Mouse (Mus musculus): ENCODE results near the gene Ypel2. TPM values are rescaled to one million over a fixed set of nuclear protein-coding genes. Genes with fewer than 3 reads are reported as not detected.
A peak's percentile ranks its signal among the peaks of the same experiment; 100 is the strongest.

The Ypel2 gene
- polyA plus RNA-seq, 1 experiment, result 1.5 TPM

GRCm38 (mm10) chr11:86920111-86921080, 73.1 kb downstream of the Ypel2 start:
- Histone ChIP-seq H3K27me3 (ENCODE audit: control insufficient read depth, insufficient read depth, insufficient read length) (no peaks in the 10 kb centered on the region), H3K4me3 (no peak overlapping the region), H3K36me3 (ENCODE audit: control insufficient read depth, insufficient read depth) (no peaks in the 10 kb centered on the region), H3K4me2 (ENCODE audit: low read depth) (peak overlapping the region; percentile 68), H3ac (ENCODE audit: control insufficient read depth, insufficient read length) (no peak overlapping the region), H3K79me2 (ENCODE audit: control insufficient read depth, insufficient read depth) (no peaks in the 10 kb centered on the region)
- TF ChIP-seq USF1 (IDR thresholded peaks at IDR 0.05; ENCODE audit: low read depth) (no peak), MYOD1 (IDR thresholded peaks at IDR 0.05; ENCODE audit: control insufficient read depth in 1 of 3, insufficient read length in 2 of 3, low read depth in 2 of 3) (peak in 2 of 3 experiments; percentile 18 to 41), MYOG (IDR thresholded peaks at IDR 0.05; ENCODE audit: control insufficient read depth in 1 of 3, insufficient read depth in 1 of 3, insufficient read length in 2 of 3, low read depth in 2 of 3) (peak in 1 of 3 experiments; percentile 47)

- H3K27me3 ChIP-seq (ENCODE audit: control insufficient read depth, insufficient read depth, insufficient read length), result no peaks in the 10 kb centered on the region
- H3K4me2 ChIP-seq (ENCODE audit: low read depth), result peak overlapping the region; percentile 68
- H3K79me2 ChIP-seq (ENCODE audit: control insufficient read depth, insufficient read depth), result no peaks in the 10 kb centered on the region
- TF ChIP-seq TCF3 (IDR thresholded peaks at IDR 0.05; ENCODE audit: insufficient read length, low read depth) (no peak), MYOD1 (IDR thresholded peaks at IDR 0.05; ENCODE audit: control insufficient read depth in 1 of 3, insufficient read length in 2 of 3, low read depth in 2 of 3) (peak in 2 of 3 experiments; percentile 57 to 82), USF1 (IDR thresholded peaks at IDR 0.05; ENCODE audit: low read depth) (no peak), E2F4 (IDR thresholded peaks at IDR 0.05; ENCODE audit: insufficient read depth) (no peak), MYOG (IDR thresholded peaks at IDR 0.05; ENCODE audit: control insufficient read depth in 1 of 3, insufficient read depth in 1 of 3, insufficient read length in 2 of 3, low read depth in 2 of 3) (peak in 2 of 3 experiments; percentile 34 to 79), SRF (IDR thresholded peaks at IDR 0.05; ENCODE audit: control insufficient read depth, insufficient read length, low read depth) (no peak), REST (IDR thresholded peaks at IDR 0.05; ENCODE audit: insufficient read depth, insufficient read length) (no peak), MAX (IDR thresholded peaks at IDR 0.05; ENCODE audit: low read depth) (no peak)
- no peak overlapping the region for H3K4me3 ChIP-seq
- no peak overlapping the region for H3ac ChIP-seq (ENCODE audit: control insufficient read depth, insufficient read length)
- H3K36me3 ChIP-seq (ENCODE audit: control insufficient read depth, insufficient read depth), result no peaks in the 10 kb centered on the region
These were observed 74.0 kb downstream of the Ypel2 start for GRCm38 (mm10) chr11:86919468-86919867.

- Histone ChIP-seq H3ac (ENCODE audit: control insufficient read depth, insufficient read length) (no peak overlapping the region), H3K4me3 (no peak overlapping the region), H3K27me3 (ENCODE audit: control insufficient read depth, insufficient read depth, insufficient read length) (no peaks in the 10 kb centered on the region), H3K4me2 (ENCODE audit: low read depth) (no peak overlapping the region), H3K79me2 (ENCODE audit: control insufficient read depth, insufficient read depth) (no peaks in the 10 kb centered on the region), H3K36me3 (ENCODE audit: control insufficient read depth, insufficient read depth) (no peaks in the 10 kb centered on the region)
- TF ChIP-seq MAX (IDR thresholded peaks at IDR 0.05; ENCODE audit: low read depth), result no peak
- no peak for TF ChIP-seq POLR2A (IDR thresholded peaks at IDR 0.05; ENCODE audit: insufficient read length, low read depth)
- TF ChIP-seq SRF (IDR thresholded peaks at IDR 0.05; ENCODE audit: control insufficient read depth, insufficient read length, low read depth), result no peak
- no peak for TF ChIP-seq CEBPB (IDR thresholded peaks at IDR 0.05; ENCODE audit: insufficient read depth, poor library complexity, severe bottlenecking)
- TF ChIP-seq POLR2AphosphoS2 (IDR thresholded peaks at IDR 0.05; ENCODE audit: insufficient read length, low read depth), result no peak
- TF ChIP-seq E2F4 (IDR thresholded peaks at IDR 0.05; ENCODE audit: insufficient read depth), result no peak
- TF ChIP-seq TCF3 (IDR thresholded peaks at IDR 0.05; ENCODE audit: insufficient read length, low read depth), result no peak
- TF ChIP-seq TCF12 (IDR thresholded peaks at IDR 0.05; ENCODE audit: insufficient read depth, poor library complexity, severe bottlenecking), result no peak
- no peak for TF ChIP-seq USF1 (IDR thresholded peaks at IDR 0.05; ENCODE audit: low read depth)
- no peak for TF ChIP-seq REST (IDR thresholded peaks at IDR 0.05; ENCODE audit: insufficient read depth, insufficient read length)
- no peak for TF ChIP-seq MYOD1 (IDR thresholded peaks at IDR 0.05; ENCODE audit: control insufficient read depth in 1 of 3, insufficient read length in 2 of 3, low read depth in 2 of 3)
- no peak for TF ChIP-seq MYOG (IDR thresholded peaks at IDR 0.05; ENCODE audit: control insufficient read depth in 1 of 3, insufficient read depth in 1 of 3, insufficient read length in 2 of 3, low read depth in 2 of 3)
These were observed 76.0 kb downstream of the Ypel2 start for GRCm38 (mm10) chr11:86917536-86917935.

GRCm38 (mm10) chr11:86916596-86917249, 76.8 kb downstream of the Ypel2 start:
- no peak for TF ChIP-seq E2F4 (IDR thresholded peaks at IDR 0.05; ENCODE audit: insufficient read depth)
- no peak for TF ChIP-seq POLR2A (IDR thresholded peaks at IDR 0.05; ENCODE audit: insufficient read length, low read depth)
- no peak for TF ChIP-seq CEBPB (IDR thresholded peaks at IDR 0.05; ENCODE audit: insufficient read depth, poor library complexity, severe bottlenecking)
- no peak for TF ChIP-seq TCF12 (IDR thresholded peaks at IDR 0.05; ENCODE audit: insufficient read depth, poor library complexity, severe bottlenecking)
- TF ChIP-seq POLR2AphosphoS2 (IDR thresholded peaks at IDR 0.05; ENCODE audit: insufficient read length, low read depth), result no peak
- no peak for TF ChIP-seq SRF (IDR thresholded peaks at IDR 0.05; ENCODE audit: control insufficient read depth, insufficient read length, low read depth)
- no peak overlapping the region for H3ac ChIP-seq (ENCODE audit: control insufficient read depth, insufficient read length)
- no peak overlapping the region for H3K4me3 ChIP-seq
- H3K27me3 ChIP-seq (ENCODE audit: control insufficient read depth, insufficient read depth, insufficient read length), result no peaks in the 10 kb centered on the region
- no peak overlapping the region for H3K4me2 ChIP-seq (ENCODE audit: low read depth)
- no peaks in the 10 kb centered on the region for H3K79me2 ChIP-seq (ENCODE audit: control insufficient read depth, insufficient read depth)
- no peaks in the 10 kb centered on the region for H3K36me3 ChIP-seq (ENCODE audit: control insufficient read depth, insufficient read depth)
